Mouse (Mus musculus): ENCODE data around the gene Mrps27.

DNA sequence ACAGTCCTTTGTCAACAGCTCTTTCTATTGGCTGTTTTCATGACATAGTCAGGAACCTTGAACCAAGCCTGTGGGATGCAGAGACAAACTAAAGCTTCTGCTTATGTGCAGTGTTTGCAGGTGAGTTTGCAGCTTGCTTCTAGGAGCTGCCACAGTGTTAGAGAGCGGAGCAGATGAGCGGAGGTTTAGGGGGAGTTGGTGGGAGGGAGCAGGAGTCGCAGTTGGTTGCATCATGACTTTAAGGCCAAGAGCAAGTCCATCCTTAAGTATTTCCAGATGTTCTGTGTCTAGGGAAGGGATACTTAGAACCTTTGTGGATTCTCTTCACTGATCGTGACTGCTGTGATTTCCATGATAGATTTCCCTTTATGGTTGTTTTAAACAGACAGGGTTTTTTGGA, 29.6 kb downstream of the Mrps27 start:
- TF ChIP-seq CTCF (IDR thresholded peaks at IDR 0.05; ENCODE audit: low read depth, low read length) (no peak), POLR2A (IDR thresholded peaks at IDR 0.05; ENCODE audit: borderline replicate concordance, low read depth, low read length) (no peak)
